Mouse (Mus musculus) limb, embryonic 11.5 days (tissue): ENCODE results near the gene Col23a1. TPM values are rescaled to one million over a fixed set of nuclear protein-coding genes. Genes with fewer than 3 reads are reported as not detected.

Experiments
- ATAC-seq: fragments of 200-750 bp; cut with Nextera tagmentation; 2 replicates; pipeline ENCODE4 v1.8.0; 2017; ENCODE audit warnings: low read depth; ENCODE audit not compliant: insufficient number of reproducible peaks, low FRiP score, low TSS enrichment
- DNase-seq: peaks from one replicate; pipeline ENCODE4 v3.0.0-alpha.2; 2015; ENCODE audit warnings: low spot score
- H3K27ac ChIP-seq: fragments of 300-500 bp; sonication (generic); replicated peaks from 2 replicates; pipeline ENCODE4 v1.5.1; 2014; ENCODE audit warnings: low read depth, mild to moderate bottlenecking, low read length
- H3K27me3 ChIP-seq: fragments of 300-500 bp; sonication (generic); 2 replicates; pipeline ENCODE4 v1.6.1; 2014; ENCODE audit warnings: mild to moderate bottlenecking, low read length, mixed read lengths; ENCODE audit not compliant: control insufficient read depth, insufficient read depth
- H3K36me3 ChIP-seq: fragments of 300-500 bp; sonication (generic); 2 replicates; pipeline ENCODE4 v1.6.1; 2014; ENCODE audit warnings: mild to moderate bottlenecking, low read length, moderate library complexity, mixed read lengths; ENCODE audit not compliant: control insufficient read depth, insufficient read depth
- H3K4me1 ChIP-seq: fragments of 300-500 bp; sonication (generic); 2 replicates; pipeline ENCODE4 v1.6.1; 2014; ENCODE audit warnings: low read length, mixed read lengths; ENCODE audit not compliant: control insufficient read depth, insufficient read depth
- H3K4me2 ChIP-seq: fragments of 300-500 bp; sonication (generic); 2 replicates; pipeline ENCODE4 v1.6.1; 2014; ENCODE audit warnings: low read depth, mild to moderate bottlenecking, moderate library complexity; ENCODE audit not compliant: severe bottlenecking
- H3K4me3 ChIP-seq: fragments of 300-500 bp; sonication (generic); 2 replicates; pipeline ENCODE4 v1.5.1; 2014; ENCODE audit warnings: low read depth, low read length
- H3K9ac ChIP-seq: fragments of 300-500 bp; sonication (generic); 2 replicates; pipeline ENCODE4 v1.6.1; 2014; ENCODE audit warnings: mild to moderate bottlenecking, low read length
- H3K9me3 ChIP-seq: fragments of 300-500 bp; sonication (generic); 2 replicates; pipeline ENCODE4 v1.6.1; 2016; ENCODE audit warnings: low read length; ENCODE audit not compliant: control insufficient read depth
- WGBS: fragments of 180-500 bp; shearing (Covaris S2); extraction: QIAGEN DNeasy Blood & Tissue Kit; methylation state at CpG from one replicate; pipeline ENCODE4 v1.1.7; 2014; 5-methylcytosine and 5-hydroxymethylcytosine counted together
- polyA plus RNA-seq: library from polyadenylated mRNA; unstranded; fragments of >200 nt; fragmentation: Nextera tagmentation; extraction: Ambion mirVana; gene quantifications from 2 replicates; pipeline ENCODE4 v1.2.1, GENCODE M21; 2014

The Col23a1 gene
- polyA plus RNA-seq, 1 experiment from 2014 or later = 21.1 TPM

- H3K36me3 ChIP-seq = no peaks in the 10 kb centered on the region
- H3K27me3 ChIP-seq = no peaks in the 10 kb centered on the region
- ATAC-seq (no peak), DNase-seq (peak; percentile 56)
- H3K27ac ChIP-seq = peak overlapping the region; percentile 64
- H3K9me3 ChIP-seq = no peaks in the 10 kb centered on the region
- peaks cover 43% of the 10 kb centered on the region for H3K4me1 ChIP-seq
- H3K4me2 ChIP-seq = peak overlapping the region; percentile 15
- no peak overlapping the region for H3K4me3 ChIP-seq
- peak overlapping the region; percentile 34; the same call in 1 of the 2 replicates for H3K9ac ChIP-seq
- WGBS = 15% methylated on average over 17 of the region's 17 CpGs
Measured at GRCm38 (mm10) chr11:51470383-51471144, 180.8 kb downstream of the Col23a1 start.

- Histone ChIP-seq H3K27ac (no peak overlapping the region), H3K4me2 (no peak overlapping the region), H3K36me3 (no peaks in the 10 kb centered on the region), H3K4me1 (peaks cover 28% of the 10 kb centered on the region), H3K4me3 (no peak overlapping the region), H3K9me3 (no peaks in the 10 kb centered on the region), H3K27me3 (no peaks in the 10 kb centered on the region), H3K9ac (no peak overlapping the region)
- ATAC-seq = no peak
- DNase-seq = no peak
- WGBS = 86% methylated on average over 2 of the region's 2 CpGs
Measured at GRCm38 (mm10) chr11:51473686-51474085, 184.0 kb downstream of the Col23a1 start.

- 71% methylated on average over 4 of the region's 4 CpGs for WGBS
- H3K27ac ChIP-seq = no peak overlapping the region
Measured at GRCm38 (mm10) chr11:51476543-51476942, 186.8 kb downstream of the Col23a1 start.

GRCm38 (mm10) chr11:51477571-51477970 lies 187.9 kb downstream of the Col23a1 start:
- no peak overlapping the region for H3K4me2 ChIP-seq
- WGBS = 85% methylated on average over 8 of the region's 8 CpGs
- no peak overlapping the region for H3K9ac ChIP-seq
- H3K9me3 ChIP-seq = peaks cover 3% of the 10 kb centered on the region; the same call in 1 of the 2 replicates
- ATAC-seq = no peak
- no peaks in the 10 kb centered on the region for H3K36me3 ChIP-seq
- H3K27ac ChIP-seq = peak overlapping the region; percentile 38; the same call in 1 of the 2 replicates
- no peak for DNase-seq
- H3K27me3 ChIP-seq = no peaks in the 10 kb centered on the region
- peaks cover under 1% of the 10 kb centered on the region; the same call in 1 of the 2 replicates for H3K4me1 ChIP-seq
- no peak overlapping the region for H3K4me3 ChIP-seq

More at GRCm38 (mm10) chr11:51476543-51476942, 186.8 kb downstream of the Col23a1 start:
- H3K27me3 ChIP-seq = no peaks in the 10 kb centered on the region
- ATAC-seq = no peak
- no peak overlapping the region for H3K9ac ChIP-seq
- DNase-seq = no peak
- no peaks in the 10 kb centered on the region; the same call in 1 of the 2 replicates for H3K4me1 ChIP-seq
- H3K36me3 ChIP-seq = no peaks in the 10 kb centered on the region
- H3K9me3 ChIP-seq = peaks cover 3% of the 10 kb centered on the region; the same call in 1 of the 2 replicates
- no peak overlapping the region for H3K4me2 ChIP-seq
- H3K4me3 ChIP-seq = no peak overlapping the region

- Histone ChIP-seq H3K9me3 (peaks cover 3% of the 10 kb centered on the region; the same call in 1 of the 2 replicates), H3K27me3 (no peaks in the 10 kb centered on the region), H3K27ac (no peak overlapping the region), H3K4me3 (no peak overlapping the region), H3K4me2 (no peak overlapping the region), H3K4me1 (peaks cover 26% of the 10 kb centered on the region), H3K36me3 (no peaks in the 10 kb centered on the region), H3K9ac (no peak overlapping the region)
- 20% methylated on average over 3 of the region's 3 CpGs for WGBS
- DNase-seq = no peak
- no peak for ATAC-seq
Measured at GRCm38 (mm10) chr11:51482251-51482650, 192.5 kb downstream of the Col23a1 start.

- no peaks in the 10 kb centered on the region for H3K27me3 ChIP-seq
- DNase-seq (peak; percentile 50), ATAC-seq (peak; percentile 42; the same call in 1 of the 2 replicates)
- H3K4me1 ChIP-seq = peaks cover 35% of the 10 kb centered on the region
- H3K36me3 ChIP-seq = no peaks in the 10 kb centered on the region
- H3K4me3 ChIP-seq = no peak overlapping the region
- H3K27ac ChIP-seq = peak overlapping the region; percentile 84
- H3K9me3 ChIP-seq = peaks cover 3% of the 10 kb centered on the region; the same call in 1 of the 2 replicates
- H3K9ac ChIP-seq = no peak overlapping the region
- H3K4me2 ChIP-seq = no peak overlapping the region
- 12% methylated on average over 8 of the region's 8 CpGs for WGBS
Measured at GRCm38 (mm10) chr11:51485051-51485521, 195.4 kb downstream of the Col23a1 start.

- peaks cover under 1% of the 10 kb centered on the region; the same call in 1 of the 2 replicates for H3K9me3 ChIP-seq
- no peak overlapping the region for H3K4me3 ChIP-seq
- H3K27ac ChIP-seq = peak overlapping the region; percentile 84
- peaks cover 35% of the 10 kb centered on the region for H3K4me1 ChIP-seq
- ATAC-seq (no peak), DNase-seq (no peak)
- H3K9ac ChIP-seq = no peak overlapping the region
- no peak overlapping the region for H3K4me2 ChIP-seq
- H3K36me3 ChIP-seq = no peaks in the 10 kb centered on the region
- 49% methylated on average over 10 of the region's 10 CpGs for WGBS
- H3K27me3 ChIP-seq = no peaks in the 10 kb centered on the region
Measured at GRCm38 (mm10) chr11:51485775-51486464, 196.2 kb downstream of the Col23a1 start.

- H3K4me1 ChIP-seq = peaks cover 32% of the 10 kb centered on the region
- H3K4me3 ChIP-seq = no peak overlapping the region
- peak overlapping the region; percentile 57 for H3K27ac ChIP-seq
- H3K9ac ChIP-seq = no peak overlapping the region
- ATAC-seq = no peak
- no peak overlapping the region for H3K4me2 ChIP-seq
- DNase-seq = peak; percentile 62
- no peaks in the 10 kb centered on the region for H3K36me3 ChIP-seq
- no peaks in the 10 kb centered on the region for H3K27me3 ChIP-seq
- WGBS = 11% methylated on average over 9 of the region's 9 CpGs
- no peaks in the 10 kb centered on the region for H3K9me3 ChIP-seq
Measured at GRCm38 (mm10) chr11:51488813-51489212, 199.1 kb downstream of the Col23a1 start.
